Mouse (Mus musculus) left cerebral cortex, adult 18-20 months (tissue): ENCODE measurements around the gene Nbeal2. TPM values are rescaled to one million over a fixed set of nuclear protein-coding genes. Genes with fewer than 3 reads are reported as not detected.

Source experiments
- DNase-seq, 2 experiments: peaks; one replicate each; pipeline ENCODE4 v3.0.0; 2021 to 2022; ENCODE audit warnings: low spot score in 2 of 2, mixed read lengths in 1 of 2
- total RNA-seq, 2 experiments: library from RNA; stranded (reverse); gene quantifications; 2 replicates each; pipeline ENCODE4 v1.2.3; 2021

Nbeal2 gene
- total RNA-seq, 2 experiments from 2014 or later: 9.6 to 12.2 TPM

DNA sequence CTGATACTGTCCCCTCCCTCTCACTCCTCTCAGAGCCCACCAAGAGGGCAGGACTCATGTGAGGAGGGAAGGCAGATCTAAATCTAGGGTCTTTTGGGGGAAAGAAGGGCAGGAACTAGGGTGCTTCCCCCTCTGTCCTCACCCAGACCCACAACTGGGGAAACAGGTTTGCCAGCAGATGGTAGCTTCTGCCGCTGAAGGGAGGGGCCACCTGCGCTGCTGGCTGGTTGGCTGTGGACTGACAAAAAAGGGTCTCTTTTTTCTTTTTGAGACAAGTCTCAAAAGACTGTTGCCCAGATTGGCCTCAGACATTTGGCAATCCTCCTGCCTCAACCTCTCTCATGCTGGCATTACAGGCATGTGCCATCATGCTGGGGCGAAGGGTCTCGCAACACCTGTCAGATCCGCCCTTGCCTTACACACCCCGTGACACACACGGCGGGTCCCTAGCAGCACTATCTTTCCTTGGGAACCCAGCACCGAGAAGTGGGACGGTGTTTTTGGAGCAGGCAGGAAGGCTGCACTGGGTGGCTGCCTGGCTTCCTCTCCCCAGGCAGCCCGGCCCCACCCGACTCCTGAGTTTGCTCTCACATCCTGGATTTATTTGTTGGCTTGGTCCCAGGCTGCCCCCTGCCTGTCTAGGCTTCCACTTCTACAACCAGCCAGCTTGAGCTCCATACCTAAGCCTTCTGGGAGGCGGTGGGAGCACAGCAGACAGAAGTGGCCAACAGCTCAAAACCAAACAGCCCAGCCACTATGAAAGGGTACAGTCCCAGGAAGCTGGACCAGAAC is 1.8 kb downstream of the Nbeal2 start:
- DNase-seq: no peak

- DNase-seq: no peak
Measured at GRCm38 (mm10) chr9:110649775-110650174, 4.2 kb downstream of the Nbeal2 start.

GRCm38 (mm10) chr9:110645219-110645618 is 8.7 kb downstream of the Nbeal2 start:
- no peak for DNase-seq

DNA sequence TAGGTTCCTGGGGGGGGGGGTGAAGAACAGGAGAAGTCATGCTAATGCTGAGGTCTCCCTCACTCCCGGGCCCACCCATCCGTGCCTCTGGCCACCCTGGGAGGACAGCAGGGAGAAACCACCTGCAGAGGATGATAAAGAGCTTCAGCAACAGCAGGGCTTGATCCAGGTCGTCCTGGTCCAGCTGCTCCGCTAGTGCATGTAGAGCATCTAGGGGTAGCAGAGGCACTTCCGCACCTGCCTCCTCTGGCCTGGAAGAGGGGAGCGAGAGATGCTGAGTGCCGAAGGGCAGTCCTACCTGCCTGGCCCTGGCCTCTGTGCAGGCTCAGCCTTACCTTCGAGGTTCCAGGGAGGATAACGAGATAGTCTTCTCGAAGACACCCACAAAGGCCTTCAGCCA is 9.7 kb downstream of the Nbeal2 start:
- DNase-seq: no peak

DNA sequence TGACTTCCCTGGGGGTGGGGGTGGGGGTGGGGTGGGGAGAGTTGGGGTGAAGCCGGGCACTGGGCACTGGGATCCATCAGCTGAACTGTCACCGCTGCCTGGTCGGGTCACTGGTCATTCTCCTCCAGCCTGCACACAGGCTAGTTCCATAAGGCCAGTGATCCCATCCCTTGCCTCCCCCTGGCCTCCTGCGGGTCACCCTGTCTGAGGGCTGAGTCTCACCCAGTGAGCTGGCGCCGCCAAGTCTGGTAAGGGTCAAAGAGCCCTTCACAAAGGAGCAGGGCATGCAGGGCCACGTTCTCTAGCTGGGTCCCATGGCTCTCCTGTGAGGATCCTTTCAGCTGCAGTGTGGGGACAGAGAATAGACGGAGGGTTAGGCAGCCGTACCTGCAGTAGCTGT is 10.2 kb downstream of the Nbeal2 start:
- DNase-seq: no peak

DNA sequence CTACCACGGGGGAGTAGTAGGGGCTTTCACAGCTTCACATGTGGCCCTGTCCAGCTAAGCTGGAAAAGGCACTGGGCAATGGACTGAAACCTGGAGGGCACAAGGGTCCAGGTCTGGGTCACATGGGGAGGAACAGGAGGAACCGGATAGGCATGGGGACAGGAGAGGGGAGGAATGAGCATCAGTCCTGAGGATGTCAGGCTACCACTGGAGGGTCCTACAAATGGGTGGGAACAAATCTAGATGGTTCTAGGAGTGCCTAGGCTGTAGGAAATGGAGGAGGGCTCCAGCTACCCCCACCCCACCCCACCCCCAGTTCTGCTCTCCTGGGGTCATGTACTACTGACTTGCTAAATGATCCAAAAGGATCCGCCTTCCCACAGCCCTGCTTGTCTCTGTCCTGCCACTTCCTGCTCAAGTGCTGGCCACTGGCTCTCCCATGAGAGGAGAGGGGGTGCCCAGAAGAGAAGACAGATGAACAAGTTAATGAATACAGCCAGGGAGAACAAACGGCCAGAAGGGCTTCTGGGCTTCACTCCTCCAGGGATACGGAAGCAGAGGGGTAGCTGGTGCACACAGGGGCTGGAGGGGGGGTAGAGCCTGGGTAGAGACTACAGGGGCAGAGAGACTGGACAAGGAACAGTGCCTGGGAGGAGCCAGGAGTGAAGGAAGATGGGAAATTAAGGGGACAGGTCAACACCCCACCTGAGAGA is 11.0 kb downstream of the Nbeal2 start:
- DNase-seq: no peak

GRCm38 (mm10) chr9:110641006-110641405 is 13.0 kb downstream of the Nbeal2 start:
- no peak for DNase-seq

DNA sequence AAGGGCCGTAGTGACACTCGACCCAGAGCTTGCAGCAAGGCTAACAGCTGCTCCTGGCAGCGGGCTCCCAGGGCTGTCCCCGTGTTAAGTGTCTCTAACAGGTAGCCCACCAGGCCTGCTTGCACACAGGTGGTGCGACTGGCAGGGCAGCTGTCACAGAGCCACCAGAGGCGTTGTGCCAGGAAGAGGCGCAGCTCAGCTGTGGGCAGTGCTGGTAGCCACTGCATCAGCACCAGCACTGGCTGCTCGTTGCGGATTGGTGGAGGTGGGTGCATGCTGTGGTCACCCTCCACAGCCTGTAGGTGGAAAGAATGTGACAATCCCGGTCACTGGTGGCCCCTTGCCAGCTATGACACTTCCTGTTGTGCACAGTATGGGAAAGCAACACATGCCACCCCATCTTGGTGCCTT is 15.3 kb downstream of the Nbeal2 start:
- no peak for DNase-seq

- peak; percentile 90 to 96 for DNase-seq
Measured at GRCm38 (mm10) chr9:110635225-110635624, 18.7 kb downstream of the Nbeal2 start.

DNA sequence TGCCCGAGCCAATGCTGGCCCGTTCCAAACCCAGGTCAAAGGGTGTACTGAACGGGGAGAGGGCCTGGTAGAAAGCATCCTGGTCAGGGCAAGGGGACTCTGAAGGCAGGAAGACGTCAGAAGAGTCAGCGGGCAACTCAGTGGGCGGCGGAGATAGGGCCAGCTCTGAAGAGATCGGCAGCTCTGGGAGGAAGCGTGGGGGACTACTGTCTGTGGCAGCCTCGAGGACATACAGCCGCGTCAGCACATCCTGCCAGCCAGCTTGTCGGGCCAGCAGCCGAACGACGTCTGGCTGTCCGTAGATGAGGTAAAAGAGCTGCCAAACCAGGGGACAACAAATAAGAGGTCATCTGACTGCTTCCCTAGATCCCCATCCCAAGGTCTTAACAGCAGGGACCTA is 20.1 kb downstream of the Nbeal2 start:
- no peak for DNase-seq

DNA sequence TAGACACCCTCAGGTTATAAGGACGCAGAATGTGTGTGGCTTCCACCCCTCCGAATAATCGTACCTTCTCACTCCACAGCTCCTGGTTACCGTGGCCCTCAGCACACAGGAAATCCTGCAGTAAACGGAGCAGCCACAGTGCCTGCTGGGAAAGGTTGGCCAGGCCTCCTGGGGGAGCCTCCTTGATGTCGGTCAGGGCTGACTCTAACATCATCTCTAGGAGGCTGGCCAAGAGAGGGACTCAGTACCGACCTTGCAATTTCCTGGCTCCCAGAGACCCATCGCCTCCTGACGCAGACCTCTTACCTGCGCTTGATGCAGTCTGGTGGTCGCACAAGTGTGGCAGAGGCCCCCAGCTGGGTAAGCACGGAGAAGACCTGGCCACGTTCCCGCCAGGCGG is 21.3 kb downstream of the Nbeal2 start:
- DNase-seq: no peak

DNA sequence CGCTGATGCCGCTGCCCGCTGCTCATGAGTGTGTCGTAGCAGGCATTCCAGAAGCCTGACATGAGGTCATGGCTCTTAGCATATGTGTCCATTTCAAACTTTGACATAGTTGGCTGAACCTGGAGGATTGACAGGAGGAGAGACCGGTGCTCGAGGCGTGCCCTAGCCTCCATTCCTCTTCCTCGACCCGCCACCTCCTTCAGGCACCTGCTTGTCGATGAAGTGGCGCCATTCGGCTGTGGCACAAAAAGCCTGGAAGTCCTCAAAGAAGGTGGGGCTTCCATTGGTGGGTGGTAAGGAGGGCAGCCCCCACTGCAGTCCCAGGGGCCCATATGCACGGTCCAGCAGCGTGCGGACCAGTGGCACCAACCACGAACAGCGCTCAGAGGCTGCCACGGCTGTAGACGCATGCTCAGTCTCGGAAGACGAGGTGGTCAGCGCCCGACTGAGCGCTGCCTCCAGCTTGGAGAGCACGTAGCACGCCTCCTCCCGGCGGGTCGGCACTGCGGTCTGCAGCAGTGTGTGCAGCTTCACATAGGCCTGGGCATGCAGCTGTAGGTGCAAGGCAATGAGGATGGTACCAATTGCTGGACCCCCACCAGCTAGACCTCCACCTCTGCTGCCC is 22.2 kb downstream of the Nbeal2 start:
- no peak for DNase-seq

DNA sequence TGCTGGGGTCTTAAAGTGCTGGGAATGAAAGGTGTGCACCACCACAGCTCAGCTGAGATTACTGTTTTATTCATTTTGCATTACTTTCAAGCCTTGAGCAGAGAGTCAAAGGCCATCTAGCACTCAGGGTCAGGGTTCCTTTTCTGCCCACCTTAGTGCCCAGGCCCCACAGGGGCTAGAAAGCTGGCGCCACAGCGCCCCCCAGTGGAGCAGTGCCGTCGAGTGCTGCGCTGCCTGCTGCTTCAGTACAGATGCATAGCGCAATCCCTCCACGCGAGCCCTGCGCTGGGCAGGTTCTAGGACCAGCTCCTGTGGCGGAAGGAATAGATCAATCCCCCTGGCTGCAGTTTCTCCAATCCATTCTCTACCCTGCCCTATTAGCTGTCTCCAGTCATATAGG is 22.8 kb downstream of the Nbeal2 start:
- peak in 1 of 2 experiments; percentile 45 for DNase-seq

- DNase-seq: no peak
Measured at GRCm38 (mm10) chr9:110630171-110630570, 23.8 kb downstream of the Nbeal2 start.

DNA sequence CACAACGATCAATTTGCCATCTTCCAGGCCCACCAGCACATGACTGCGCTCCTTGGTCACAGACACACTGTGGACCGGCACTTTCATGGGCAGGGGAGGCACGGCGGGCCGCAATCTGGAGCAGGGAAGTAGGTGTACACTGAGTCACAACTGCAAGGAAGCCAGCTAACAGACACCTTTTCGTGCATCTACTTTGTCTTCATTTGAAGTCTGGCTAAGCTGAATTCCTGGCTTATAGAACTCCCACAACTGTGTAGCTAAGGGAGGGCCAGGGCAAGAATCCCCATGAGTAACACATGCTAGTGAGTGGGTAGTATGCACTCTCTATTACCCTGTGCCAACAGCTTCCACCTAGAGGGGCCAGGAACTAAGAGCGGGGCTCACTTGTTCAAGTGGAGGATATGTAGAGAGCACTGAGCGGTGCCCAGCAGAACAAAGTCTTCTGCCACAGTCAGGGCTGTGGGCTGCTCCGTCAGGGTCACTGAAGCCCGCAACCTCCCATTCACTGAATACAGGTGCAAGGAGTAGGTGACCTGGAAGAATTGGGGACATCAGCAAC is 28.5 kb downstream of the Nbeal2 start:
- DNase-seq: peak in 1 of 2 experiments; percentile 29

GRCm38 (mm10) chr9:110624361-110625166 is 29.4 kb downstream of the Nbeal2 start, which contains the start of gene Nradd:
Gene Nradd, minus strand, starts transcription at chr9:110624452.
- DNase-seq: peak; percentile 77 to 85

GRCm38 (mm10) chr9:110623416-110624195 is 30.4 kb downstream of the Nbeal2 start:
- no peak for DNase-seq

GRCm38 (mm10) chr9:110622621-110623219 is 31.2 kb downstream of the Nbeal2 start:
- no peak for DNase-seq

- no peak for DNase-seq
Measured at GRCm38 (mm10) chr9:110620685-110621084, 33.3 kb downstream of the Nbeal2 start.

GRCm38 (mm10) chr9:110620180-110620579 is 33.8 kb downstream of the Nbeal2 start:
- no peak for DNase-seq
